Mouse (Mus musculus): ENCODE measurements around the gene Dennd1a.
"Not testable (repeated sequence)": the region's sequence is repeated elsewhere in the genome, so short reads cannot be mapped to it uniquely, and the experiment has no call there.

Dennd1a gene

DNA sequence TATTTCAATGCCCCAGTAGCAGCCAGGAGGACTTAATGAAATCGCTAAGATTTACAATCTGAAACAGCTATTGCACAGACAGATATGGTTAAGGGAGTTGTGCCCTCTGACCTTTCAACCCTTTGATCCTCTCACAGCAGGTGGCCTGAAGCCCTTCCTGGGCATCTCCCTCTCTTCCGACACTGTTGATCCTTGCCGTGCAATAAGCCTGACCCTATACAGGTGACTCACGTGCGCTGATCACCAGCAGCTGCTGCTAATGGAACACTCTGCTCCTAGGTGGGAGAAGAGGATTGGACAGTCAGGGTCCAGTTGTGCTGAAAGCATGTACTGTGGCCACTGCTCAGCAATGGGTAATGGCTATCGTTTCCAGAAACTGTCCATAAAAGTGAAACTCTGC lies 314.6 kb downstream of the Dennd1a start:
- in situ Hi-C loops (cut with MboI, MseI), result no loop called here

DNA sequence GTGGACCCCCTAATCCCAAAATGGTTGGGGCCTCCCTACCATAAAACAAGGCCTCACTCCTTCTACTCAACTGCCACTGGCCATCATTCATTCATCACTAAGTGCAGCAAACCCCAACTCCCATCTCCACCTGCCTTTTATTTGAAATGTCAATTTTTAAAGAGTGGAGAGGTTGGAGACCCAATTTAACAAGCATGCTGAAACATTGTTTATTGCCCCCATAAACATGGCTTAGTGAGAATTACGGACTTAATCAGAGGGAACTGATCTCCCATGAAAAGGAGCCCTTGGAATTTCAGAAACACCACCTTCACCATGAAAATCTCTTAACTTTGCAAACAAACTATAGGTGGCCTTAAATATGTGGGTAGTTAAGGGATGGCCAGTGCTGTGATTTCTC lies 315.5 kb downstream of the Dennd1a start:
- in situ Hi-C loops (cut with MboI, MseI), result no loop called here

DNA sequence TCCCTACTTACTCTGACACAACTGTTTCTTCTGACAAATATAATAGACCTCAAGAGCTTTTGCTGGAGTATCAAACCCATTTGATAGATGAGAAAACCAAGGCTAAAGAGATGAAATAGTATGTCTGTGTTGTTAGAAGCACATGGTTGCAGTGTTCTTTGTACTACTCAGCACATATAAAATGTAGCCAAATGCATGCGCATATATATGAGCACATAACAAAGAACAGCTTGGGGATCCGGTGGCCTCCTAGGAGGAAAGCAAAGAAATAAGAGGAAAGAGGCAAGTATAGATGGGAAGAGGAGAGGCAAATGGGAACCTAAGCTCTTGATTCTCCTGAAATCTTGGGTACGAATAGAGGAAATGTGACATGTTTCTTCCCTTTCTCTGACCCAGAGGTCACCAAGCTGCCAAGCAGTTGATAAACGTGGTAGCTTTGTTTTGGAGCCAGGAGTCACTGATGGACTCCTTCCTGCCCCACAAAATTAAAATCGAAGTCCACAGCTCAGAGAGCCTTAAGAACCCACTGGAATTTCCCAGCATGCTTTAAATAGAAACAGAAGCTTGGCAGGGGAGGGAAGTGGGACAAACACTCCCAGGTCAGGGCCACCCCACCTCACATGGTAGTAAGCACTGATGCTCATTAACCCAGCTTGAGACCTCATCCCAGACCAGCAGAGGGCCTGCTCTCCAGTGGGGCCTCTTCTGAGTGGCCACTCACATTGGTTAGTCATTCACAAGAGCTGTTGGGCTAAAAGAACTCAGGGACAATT lies 317.3 kb downstream of the Dennd1a start:
- in situ Hi-C loops (cut with MboI, MseI), result no loop called here

DNA sequence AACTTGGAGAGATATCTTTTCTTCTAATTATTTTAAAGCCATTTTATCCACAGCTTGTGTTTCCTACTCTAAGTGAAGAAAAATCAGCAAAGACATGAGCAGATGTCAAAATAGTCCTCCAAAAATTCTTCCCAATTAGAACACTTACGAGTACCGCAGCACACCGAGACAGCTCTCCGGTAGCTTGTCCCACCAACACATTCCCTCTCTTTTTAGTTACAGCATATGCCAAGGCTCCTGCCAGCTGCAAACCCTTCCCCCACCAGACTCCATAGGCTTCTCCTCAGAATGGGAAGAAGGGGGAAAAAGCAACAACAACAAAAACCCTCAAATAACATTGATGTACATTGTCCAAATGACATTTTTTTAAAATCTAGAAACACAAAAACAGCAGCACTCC lies 322.7 kb downstream of the Dennd1a start:
- in situ Hi-C loops (cut with MboI, MseI), result no loop called here

DNA sequence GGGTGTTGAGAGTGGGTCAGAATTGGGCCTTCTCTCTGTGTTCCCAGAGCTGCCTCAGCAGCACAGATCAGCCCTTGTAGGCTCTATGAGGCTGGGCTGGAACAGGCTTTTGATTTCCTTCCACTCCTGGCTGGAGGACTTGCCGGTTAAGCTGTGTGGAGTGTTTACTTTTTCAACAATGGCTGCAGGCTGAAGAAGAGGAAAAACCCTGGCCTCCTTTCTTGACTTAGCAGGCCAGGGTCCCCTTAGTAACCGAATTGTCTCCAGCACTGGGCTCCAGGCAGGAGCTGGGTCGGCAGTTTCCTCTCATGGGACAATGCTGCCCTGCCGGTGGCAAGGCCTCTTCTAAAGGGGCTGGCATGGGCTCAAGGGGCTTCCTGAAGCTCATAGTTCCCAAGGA lies 323.8 kb downstream of the Dennd1a start:
- in situ Hi-C loops (cut with MboI, MseI), result no loop called here

DNA sequence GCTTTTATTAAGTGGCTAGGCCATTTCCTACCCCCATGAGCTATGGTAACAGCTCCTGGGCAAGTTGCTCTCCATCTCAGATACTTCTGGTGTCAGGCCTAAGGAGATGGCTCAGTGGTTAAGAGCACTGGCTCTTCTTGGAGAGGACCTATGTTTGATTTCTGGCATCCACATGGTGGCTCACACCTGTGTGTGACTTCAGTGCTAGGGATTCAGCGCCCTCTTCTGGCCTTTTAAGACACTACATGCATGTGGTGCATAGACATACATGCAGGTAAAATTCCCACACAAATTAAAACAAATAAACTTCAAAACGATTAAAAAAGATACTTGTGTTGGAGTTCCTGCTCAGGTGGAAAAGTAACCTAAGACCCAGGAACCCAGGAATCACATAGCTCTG lies 338.8 kb downstream of the Dennd1a start:
- in situ Hi-C loops (cut with MboI, MseI), result loop anchor here (5.0 kb wide), 2 partner anchors 136 to 424 kb away; no protein-coding TSS in a partner anchor

DNA sequence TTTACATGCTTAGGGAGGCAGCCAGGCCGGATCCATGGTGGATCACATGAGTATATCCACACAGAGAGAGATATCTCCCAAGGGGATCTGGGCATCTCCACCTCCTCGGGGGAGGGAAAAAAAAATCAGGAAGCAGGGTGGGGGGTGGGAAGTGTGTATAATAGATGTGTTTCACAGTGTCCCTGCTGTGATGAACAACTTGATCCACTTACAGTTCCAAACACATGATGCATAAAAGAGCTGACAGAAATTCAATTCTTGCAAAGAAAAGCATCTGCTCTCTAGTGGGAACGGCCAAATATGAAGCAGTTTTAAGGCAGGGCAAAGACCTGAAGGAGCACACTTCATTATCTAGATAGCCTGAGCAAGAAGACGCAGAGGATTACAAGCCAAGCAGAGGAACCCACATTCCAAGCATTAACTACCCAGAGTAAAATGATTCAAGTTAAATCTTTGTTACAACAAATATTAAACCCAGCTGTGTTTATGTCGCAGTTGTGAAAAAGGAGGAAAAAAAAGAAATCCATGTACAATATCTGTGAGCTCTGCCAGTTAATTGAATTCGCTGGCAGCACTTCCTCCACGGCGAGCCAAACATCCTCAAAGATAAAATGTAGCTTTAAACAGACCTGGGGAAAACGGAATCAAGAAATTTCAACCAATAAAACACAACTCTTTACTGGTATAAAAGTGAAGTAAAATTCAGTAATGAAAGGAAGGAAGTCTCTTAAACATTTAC lies 341.4 kb downstream of the Dennd1a start:
- in situ Hi-C loops (cut with MboI, MseI), result loop anchor here (5.0 kb wide), 2 partner anchors 133 to 427 kb away; no protein-coding TSS in a partner anchor

DNA sequence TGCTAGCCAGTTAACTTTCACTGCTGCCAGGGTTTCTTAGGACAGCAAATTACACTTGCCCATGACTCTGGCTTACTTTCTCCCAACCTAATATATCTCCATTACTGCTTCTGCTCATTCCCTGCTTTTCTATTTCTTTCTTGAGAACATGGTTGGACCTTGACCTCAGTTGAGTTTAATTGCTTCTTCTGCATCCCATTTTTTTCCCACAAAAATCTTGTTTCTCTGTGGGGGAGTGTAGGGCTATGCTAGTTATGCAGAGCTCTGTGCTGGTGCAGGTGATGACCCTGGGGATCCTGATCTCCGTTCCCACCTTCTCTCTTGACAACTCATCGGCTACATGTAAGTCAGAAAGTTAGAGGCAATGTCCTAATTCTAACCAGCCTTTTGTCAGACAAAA lies 344.3 kb downstream of the Dennd1a start:
- in situ Hi-C loops (cut with MboI, MseI), result no loop called here

DNA sequence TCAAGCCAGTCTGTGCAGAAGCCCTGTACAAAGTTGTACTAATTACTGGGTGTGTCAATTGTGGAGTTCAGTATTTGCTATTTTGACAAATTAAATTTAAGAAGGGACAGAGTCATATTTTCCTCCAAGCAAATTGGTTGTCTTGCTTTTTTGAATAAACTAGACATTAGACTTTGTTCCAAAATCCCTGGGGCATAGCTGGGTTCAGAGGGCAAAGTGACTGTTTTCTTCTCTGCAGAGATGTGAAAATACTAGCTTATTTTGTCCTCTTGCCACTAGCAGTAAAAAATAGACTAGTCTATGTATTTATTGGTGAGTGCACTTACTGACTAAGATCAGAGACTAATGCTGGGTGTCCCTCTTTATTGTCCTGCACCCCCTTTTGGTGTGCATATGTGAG lies 345.4 kb downstream of the Dennd1a start:
- in situ Hi-C loops (cut with MboI, MseI), result no loop called here

DNA sequence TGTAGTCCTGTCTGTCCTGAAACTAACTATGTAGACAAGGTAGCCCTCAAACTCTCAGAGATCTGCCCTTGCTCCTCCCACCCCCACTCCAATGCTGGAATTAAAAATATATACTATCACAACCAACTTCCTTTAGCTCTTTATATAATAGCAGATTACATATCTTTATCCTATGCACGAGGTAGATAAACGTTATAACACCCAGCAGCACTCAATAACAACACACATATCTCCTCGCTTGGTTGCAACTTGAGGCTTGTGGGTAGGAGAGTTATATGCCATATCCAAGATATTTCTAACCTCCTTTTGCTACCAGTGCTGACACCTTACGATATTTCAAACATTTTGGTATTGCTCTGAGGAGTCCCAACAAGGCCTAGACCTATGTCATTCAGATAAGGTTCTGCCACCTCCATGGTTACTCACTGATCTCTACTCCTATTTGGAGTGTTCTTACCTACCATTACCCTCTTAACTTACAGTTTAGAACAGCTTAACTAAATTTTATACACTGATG lies 346.3 kb downstream of the Dennd1a start:
- in situ Hi-C loops (cut with MboI, MseI), result no loop called here

DNA sequence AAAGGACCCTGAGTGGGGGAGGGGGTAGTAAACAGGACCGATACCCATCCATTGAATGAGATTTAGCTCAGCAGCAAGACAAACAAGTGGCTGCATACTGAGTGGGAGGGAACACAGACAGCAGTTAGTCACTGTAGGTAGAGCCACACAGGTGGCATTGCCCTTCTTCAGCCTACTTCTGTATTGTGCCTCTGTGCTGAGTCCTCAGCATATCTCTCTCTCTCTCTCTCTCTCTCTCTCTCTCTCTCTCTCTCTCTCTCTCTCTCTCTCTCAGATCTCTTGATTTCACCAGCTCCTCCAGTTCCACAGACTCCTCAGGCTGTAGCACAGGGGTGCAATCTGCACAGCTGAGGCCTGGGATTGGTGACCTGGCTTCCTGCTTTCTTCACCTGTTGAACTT lies 347.2 kb downstream of the Dennd1a start:
- in situ Hi-C loops (cut with MboI, MseI), result no loop called here

DNA sequence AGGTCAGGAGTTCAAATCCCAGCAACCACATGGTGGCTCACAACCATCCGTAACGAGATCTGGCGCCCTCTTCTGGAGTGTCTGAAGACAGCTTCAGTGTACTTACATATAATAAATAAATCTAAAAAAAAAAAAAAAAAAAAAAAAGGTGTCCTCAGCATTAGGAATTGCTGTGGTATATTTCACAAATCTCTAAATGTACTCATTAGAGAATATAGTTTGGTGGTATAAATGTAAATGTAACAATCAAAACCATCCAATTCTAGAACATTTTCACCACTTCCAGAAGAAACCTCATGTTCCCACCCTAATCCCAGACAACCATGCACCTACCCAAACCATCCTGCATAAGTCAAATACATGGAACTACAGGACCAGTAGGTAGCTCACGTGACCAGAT lies 350.3 kb downstream of the Dennd1a start:
- in situ Hi-C loops (cut with MboI, MseI), result not testable (repeated sequence)

DNA sequence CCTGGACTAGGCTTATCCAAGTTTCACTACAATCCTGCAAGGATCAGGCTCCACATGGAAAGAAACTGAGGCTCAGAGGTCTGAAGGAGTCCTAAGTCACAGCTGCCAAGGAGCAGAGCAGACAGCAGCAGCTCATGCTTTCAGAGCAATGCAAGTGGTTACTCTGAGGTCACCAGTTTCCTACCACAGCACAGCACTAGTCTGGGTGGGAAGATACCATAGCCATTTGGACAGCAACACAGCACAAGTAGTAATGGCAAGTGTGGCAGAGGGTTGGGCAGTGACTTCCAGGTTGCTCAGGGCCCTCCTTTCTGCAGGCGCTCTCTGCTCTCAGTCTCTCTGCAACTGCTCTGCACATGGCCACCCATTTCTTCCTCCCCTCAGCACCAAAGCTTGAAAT lies 354.9 kb downstream of the Dennd1a start:
- in situ Hi-C loops (cut with MboI, MseI), result no loop called here

DNA sequence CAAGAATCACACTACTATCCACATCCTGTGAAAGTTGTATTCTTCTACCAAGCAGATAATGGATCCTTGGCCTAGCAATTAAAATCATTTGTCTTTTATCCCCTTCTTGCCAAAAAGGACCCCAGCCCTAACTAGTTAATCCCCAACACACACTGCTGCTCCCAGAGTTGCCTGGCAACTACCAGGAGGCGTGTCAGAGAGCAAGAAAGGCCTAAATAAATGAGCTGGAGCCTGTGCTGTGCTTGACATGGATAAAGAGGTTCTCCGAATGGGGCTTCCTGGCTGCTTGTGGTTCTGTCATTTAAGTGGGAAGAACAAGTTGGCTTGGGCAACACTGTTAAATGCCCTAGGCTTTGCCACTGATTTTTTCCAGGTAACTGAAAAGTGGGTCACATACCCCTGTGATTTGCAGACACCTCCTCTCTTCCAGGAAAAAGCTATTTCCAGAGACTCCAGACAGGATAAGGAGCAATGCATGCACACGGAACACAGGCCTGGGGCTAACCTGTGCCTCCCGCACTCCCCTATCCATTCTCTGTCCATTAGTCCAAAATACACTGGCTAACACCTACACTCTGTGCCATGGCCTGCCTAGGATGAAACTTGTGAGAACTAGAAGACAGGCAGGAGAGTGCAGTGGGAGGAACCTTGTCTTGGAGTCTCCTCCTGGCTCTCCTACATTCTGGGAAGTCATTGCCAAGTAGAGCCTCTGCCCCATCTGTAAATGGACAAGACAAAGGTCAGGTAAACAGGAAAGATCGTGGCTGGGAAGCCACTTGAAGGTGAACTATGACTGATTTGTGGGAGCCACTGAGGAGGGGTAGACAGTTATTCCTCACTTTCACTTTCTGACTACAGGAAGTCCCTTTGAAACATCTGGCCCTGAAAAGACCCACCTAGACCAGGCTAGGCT lies 355.9 kb downstream of the Dennd1a start:
- in situ Hi-C loops (cut with MboI, MseI), result no loop called here

DNA sequence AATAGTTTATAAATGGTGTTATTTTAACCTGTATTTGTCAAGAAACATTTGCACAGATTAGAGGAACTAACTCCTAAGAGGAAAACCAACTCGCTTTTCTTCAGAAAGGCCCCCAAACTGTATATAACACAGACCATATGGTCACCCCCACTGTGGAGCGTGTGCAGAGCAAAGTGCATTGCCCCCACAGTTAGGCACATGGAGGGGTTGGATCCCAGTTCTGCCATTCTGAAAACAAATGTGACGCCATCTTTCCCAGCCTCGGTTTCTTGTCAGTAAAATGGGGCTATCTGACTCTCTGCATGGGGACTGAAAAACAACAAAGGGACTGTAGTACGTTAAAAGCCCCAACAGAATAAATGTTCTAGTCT lies 361.1 kb downstream of the Dennd1a start:
- in situ Hi-C loops (cut with MboI, MseI), result no loop called here

DNA sequence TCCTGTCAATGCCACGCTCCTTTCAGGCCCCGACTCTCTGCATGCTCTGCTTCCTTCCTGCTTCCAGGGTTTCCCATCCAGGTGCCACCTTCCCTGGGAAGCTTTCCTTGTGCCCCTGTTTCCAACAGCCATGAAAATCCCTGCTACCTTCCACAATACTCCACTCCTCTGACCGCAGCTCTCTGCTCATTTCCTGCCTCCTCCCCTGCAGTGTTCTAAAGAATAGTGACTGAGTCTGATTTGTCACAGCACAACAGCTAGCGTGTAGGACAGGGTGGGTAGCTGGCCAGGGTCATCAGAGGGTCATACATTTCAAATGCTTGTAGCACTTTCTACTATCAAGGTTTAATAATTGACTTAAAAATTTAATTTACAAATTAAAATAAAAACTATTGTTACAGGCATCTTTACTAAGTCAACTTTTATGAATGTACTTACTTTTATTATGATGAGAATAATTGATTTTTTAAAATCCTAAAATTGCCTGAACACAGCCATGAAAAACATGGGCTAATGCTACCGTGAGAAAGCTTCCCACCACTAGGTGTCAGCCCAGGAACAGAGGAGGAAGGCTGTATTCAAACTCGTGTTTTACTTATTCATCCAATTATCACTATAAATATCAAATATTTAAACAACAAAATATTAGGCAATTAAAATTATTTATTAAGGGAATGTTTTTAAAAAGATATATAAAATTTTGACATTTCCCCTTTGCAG lies 361.6 kb downstream of the Dennd1a start:
- in situ Hi-C loops (cut with MboI, MseI), result no loop called here

DNA sequence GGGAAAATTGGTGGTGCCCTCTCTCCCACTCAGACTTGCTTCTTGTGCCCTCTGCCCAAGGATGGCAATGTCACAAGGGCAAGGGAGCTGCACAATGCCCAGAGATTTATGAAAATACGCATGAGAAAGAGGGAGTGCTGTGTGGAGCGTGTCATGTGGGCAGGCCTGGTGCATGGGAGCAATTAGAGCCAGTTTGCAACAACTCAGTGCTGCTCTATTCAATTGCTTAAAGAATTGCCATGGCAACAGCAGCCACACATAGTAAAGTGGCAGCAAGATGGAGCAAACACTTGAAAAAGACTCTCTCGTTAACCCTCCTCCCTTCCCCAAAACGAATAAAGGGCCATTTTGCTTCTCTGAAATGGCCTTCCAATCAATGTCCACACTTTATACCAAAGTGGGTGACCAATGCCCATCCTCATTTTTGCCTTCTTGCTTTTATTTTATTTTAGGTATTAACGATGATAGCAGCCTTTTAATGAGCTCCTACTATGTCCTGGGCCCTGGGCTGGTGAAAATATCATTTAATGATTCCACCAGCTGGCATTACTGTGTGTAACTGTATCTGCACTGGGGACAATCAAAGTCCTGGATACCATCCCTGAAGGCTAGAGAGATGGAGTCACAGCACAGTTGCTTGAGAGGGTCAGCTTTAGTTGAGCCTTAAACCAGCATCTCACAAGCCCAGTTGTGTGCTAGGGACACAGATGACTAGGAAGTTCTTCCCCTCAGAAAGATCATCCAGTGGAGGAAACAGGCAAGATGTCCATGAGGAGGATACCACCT lies 378.3 kb downstream of the Dennd1a start:
- in situ Hi-C loops (cut with MboI, MseI), result no loop called here

DNA sequence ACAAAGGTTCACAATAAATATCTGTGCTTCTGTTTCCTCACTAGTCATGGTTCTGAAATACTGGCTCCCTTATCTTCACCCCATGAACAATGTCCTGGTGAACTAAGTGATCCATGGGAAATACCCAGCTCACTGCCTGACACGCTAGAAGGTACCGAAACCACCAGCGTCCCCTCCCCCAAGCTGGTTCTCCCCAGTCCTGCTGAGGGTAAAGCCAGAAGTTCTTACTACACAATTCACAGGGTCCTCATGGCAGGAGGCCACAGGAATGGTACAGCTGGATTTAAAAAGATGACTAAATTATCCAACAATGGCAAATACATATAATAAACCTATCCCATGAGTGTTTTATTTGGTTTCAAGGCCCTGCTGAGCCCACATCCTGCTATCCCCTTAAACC lies 378.9 kb downstream of the Dennd1a start:
- in situ Hi-C loops (cut with MboI, MseI), result no loop called here

DNA sequence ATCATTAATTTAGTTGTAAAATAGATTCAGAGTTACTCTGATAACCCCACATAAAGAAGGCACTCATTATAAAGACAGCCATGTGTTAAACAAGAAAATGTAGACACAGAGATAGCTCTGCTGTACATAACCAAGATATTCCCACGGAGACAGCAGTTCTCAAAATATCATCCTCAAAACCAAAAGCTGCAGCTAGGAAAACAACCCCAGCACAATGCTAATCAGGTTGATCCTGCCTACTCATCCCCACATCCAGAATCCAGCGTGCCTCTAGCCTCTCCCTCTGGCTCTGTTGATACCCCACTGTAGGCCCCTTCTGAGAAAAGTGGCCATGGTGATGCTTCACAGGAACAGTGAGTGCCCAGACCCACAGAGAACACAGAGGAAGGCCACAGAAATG lies 380.9 kb downstream of the Dennd1a start:
- in situ Hi-C loops (cut with MboI, MseI), result no loop called here

DNA sequence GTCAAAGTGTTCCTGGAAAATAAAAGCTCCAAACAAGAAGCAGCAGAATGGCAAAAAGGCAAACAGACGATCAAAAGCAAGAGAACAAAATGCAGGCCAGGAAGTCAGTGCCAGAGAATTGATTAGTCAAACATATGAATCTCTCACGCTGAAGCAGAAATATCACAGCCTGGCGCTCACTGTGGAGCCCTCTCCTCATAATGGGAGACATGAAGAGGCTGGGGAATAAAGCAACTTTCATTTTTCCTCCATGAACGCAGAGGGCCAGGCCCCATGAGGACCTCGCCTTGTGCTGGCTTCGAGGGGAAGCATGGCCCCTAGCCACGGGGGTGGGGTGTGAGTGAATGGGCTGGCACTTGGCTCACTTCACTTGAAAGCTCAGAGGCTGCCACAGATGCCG lies 383.9 kb downstream of the Dennd1a start:
- in situ Hi-C loops (cut with MboI, MseI), result no loop called here

DNA sequence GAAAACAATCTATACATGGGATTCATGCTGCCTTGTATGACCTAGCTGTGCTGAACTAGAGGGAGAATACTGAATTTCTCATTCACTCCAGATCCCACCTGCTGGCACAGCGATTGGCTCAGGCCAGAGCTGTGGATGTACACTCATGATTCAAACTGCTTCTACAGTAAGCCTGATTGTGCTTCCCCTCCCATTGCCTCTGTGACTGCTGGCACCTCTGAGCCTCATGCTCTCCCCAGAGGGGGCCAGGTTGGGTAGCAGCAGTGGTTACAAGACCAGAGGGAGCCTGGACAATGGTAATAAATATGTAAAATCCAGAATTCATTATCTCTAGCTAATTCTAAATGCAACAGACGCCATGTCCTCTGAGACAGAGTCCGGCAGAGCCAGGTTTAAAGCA lies 404.0 kb downstream of the Dennd1a start:
- in situ Hi-C loops (cut with MboI, MseI), result no loop called here
